Mouse (Mus musculus) gastrocnemius, postnatal 36 days (tissue): ENCODE data around the gene Chtop. TPM values are rescaled to one million over a fixed set of nuclear protein-coding genes. Genes with fewer than 3 reads are reported as not detected.

ENCODE experiments used
- DNase-seq, 2 experiments: peaks; one replicate each; pipeline ENCODE4 v3.0.0; 2022
- intact Hi-C: fragments of 180-260 bp; cut with DNase I; formaldehyde crosslinking; loops from one replicate; pipeline ENCODE4 v1.15.1; 2025
- total RNA-seq, 2 experiments: library from RNA; stranded (reverse); gene quantifications; 2 replicates each; pipeline ENCODE4 v1.2.3; 2021

The Chtop gene
- total RNA-seq, 2 experiments from 2014 or later: 84.4 to 90.1 TPM

GRCm38 (mm10) chr3:90466311-90466766 lies 43.0 kb downstream of the Chtop start:
- peak in 1 of 2 experiments; percentile 35 for DNase-seq
- intact Hi-C loops: loop anchor here (1.0 to 5.0 kb wide), 2 partner anchors 54 to 244 kb away; no protein-coding TSS in a partner anchor

GRCm38 (mm10) chr3:90465686-90466310 lies 43.5 kb downstream of the Chtop start, which contains the start of gene Npr1:
Gene Npr1 (minus strand): TSS chr3:90465866.
- DNase-seq: peak; percentile 43 to 47
- intact Hi-C loops: loop anchor here (1.0 to 5.0 kb wide), 2 partner anchors 53 to 243 kb away; no protein-coding TSS in a partner anchor

GRCm38 (mm10) chr3:90465081-90465685 lies 44.1 kb downstream of the Chtop start:
- intact Hi-C loops: loop anchor here (5.0 kb wide), 1 partner anchor 243 kb away; no protein-coding TSS in a partner anchor
- DNase-seq: peak in 1 of 2 experiments; percentile 40

GRCm38 (mm10) chr3:90464552-90465080 lies 44.7 kb downstream of the Chtop start:
- peak in 1 of 2 experiments; percentile 19 for DNase-seq

GRCm38 (mm10) chr3:90462579-90462978 lies 46.7 kb downstream of the Chtop start:
- intact Hi-C loops: no loop called here

More at GRCm38 (mm10) chr3:90464552-90465080, 44.7 kb downstream of the Chtop start:
- intact Hi-C loops: loop anchor here (5.0 kb wide), 1 partner anchor 242 kb away; no protein-coding TSS in a partner anchor

GRCm38 (mm10) chr3:90461935-90462334 lies 47.4 kb downstream of the Chtop start:
- intact Hi-C loops: no loop called here
- no peak for DNase-seq

More at GRCm38 (mm10) chr3:90462579-90462978, 46.7 kb downstream of the Chtop start:
- DNase-seq: no peak

- intact Hi-C loops: no loop called here
- DNase-seq: no peak
Observed at GRCm38 (mm10) chr3:90460315-90460714, 49.0 kb downstream of the Chtop start.

GRCm38 (mm10) chr3:90459727-90460126 lies 49.6 kb downstream of the Chtop start:
- no peak for DNase-seq
- intact Hi-C loops: no loop called here

- intact Hi-C loops: no loop called here
- no peak for DNase-seq
Observed at GRCm38 (mm10) chr3:90454931-90455330, 54.4 kb downstream of the Chtop start.

GRCm38 (mm10) chr3:90451396-90452095 lies 57.8 kb downstream of the Chtop start:
- DNase-seq: no peak
- intact Hi-C loops: no loop called here

- intact Hi-C loops: no loop called here
Observed at GRCm38 (mm10) chr3:90450874-90451273, 58.4 kb downstream of the Chtop start.

More at GRCm38 (mm10) chr3:90450874-90451273, 58.4 kb downstream of the Chtop start:
- no peak for DNase-seq

Other genes with a start within 250 kb of the Chtop start
- 10 to 100 TPM; 78.4 to 81.8 TPM for gene Dennd4b, start 244.3 kb downstream of the Chtop start, total RNA-seq
- 10 to 100 TPM; 36.1 to 50.1 TPM for gene Gatad2b, start 216.3 kb downstream of the Chtop start, total RNA-seq
- gene Slc27a3, start 119.6 kb downstream of the Chtop start, total RNA-seq: under 1 TPM; 0.59 to 0.91 TPM
- 10 to 100 TPM; 14.3 to 15.0 TPM for gene Ints3, start 75.9 kb downstream of the Chtop start, total RNA-seq
- 1 to 10 TPM; 5.7 to 6.1 TPM for gene Npr1, start 43.6 kb downstream of the Chtop start, total RNA-seq
- gene Ilf2, start 33.4 kb downstream of the Chtop start, total RNA-seq: 10 to 100 TPM; 23.8 to 25.4 TPM
- 10 to 100 TPM; 58.8 to 68.7 TPM for gene Snapin, start 18.5 kb downstream of the Chtop start, total RNA-seq
- 100 to 1,000 TPM; 120 to 124 TPM for gene S100a1, start 4.9 kb upstream of the Chtop start, total RNA-seq
- 1 to 10 TPM; 9.2 to 9.6 TPM for gene S100a13, start 4.9 kb upstream of the Chtop start, total RNA-seq
- under 1 TPM in 1 of 2 experiments, not detected in 1; 0.30 TPM for gene S100a14, start 17.4 kb upstream of the Chtop start, total RNA-seq
- gene S100a16, start 27.8 kb upstream of the Chtop start, total RNA-seq: 10 to 100 TPM; 58.6 to 63.8 TPM
- gene S100a3, start 51.1 kb upstream of the Chtop start, total RNA-seq: not detected
- not detected for gene S100a2, start 80.7 kb upstream of the Chtop start, total RNA-seq
- gene Gm42674, start 92.4 kb upstream of the Chtop start, total RNA-seq: not detected
- 10 to 100 TPM; 16.4 to 16.5 TPM for gene S100a4, start 94.3 kb upstream of the Chtop start, total RNA-seq
- gene S100a5, start 99.0 kb upstream of the Chtop start, total RNA-seq: under 1 TPM in 1 of 2 experiments, not detected in 1; 0.72 TPM
- gene S100a6, start 103.4 kb upstream of the Chtop start, total RNA-seq: 10 to 100 TPM; 61.9 to 77.2 TPM
- under 1 TPM in 1 of 2 experiments, not detected in 1; 0.28 TPM for gene S100a7a, start 144.5 kb upstream of the Chtop start, total RNA-seq
- gene S100a8, start 159.5 kb upstream of the Chtop start, total RNA-seq: not detected
- gene S100a9, start 186.2 kb upstream of the Chtop start, total RNA-seq: not detected
- gene Pglyrp4, start 217.4 kb upstream of the Chtop start, total RNA-seq: not detected